Mouse (Mus musculus): ENCODE results near the gene Rbms3. TPM values are rescaled to one million over a fixed set of nuclear protein-coding genes. Genes with fewer than 3 reads are reported as not detected.

The Rbms3 gene
- total RNA-seq, 2 experiments from 2014 or later: 15.1 to 16.3 TPM

DNA sequence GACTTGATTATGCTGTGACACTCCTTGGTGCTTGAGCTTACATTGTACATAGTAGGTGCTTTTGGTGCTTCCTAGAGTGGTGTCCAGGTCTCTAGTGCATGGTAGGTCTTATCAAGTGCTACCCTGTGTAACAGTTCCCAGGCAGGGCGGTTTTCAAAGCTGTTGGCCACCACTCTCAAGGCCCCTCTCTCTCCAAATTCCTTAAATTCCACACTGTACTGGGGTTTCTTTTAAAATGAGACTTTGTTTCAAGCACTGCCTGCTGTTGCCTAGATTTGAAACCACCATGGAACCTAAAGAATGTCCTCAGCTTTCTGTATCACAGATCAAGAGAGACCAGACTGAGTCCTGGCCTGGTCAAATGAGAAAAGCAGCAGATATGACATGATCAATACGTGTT is 516.1 kb downstream of the Rbms3 start:
- TF ChIP-seq CTCF (conservative IDR thresholded peaks at IDR 0.05): no peak
- no peak for DNase-seq (ENCODE audit: low spot score in 2 of 2)
- H3K4me3 ChIP-seq: no peak overlapping the region
- no peak overlapping the region for H3K27ac ChIP-seq

DNA sequence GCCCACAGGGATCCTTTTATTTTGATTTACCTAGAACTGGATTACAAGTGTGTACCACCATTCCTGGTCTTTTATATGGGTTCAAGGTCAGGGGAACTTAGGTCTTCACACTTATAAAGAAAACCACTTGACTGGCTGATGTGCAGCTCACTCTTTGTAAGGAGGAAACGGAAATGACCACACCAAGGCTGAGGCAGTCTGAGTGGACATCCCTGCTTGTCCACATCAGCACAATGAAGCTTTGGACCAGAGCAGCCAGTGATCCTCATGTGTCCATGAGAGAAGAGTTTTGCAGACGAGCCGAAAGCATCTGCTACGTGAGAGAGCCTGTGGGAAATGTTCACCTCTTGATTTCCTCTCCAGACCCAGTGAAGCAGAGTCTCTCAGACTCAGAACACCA is 521.8 kb downstream of the Rbms3 start:
- TF ChIP-seq CTCF (conservative IDR thresholded peaks at IDR 0.05): no peak
- Histone ChIP-seq H3K4me3 (no peak overlapping the region), H3K27ac (no peak overlapping the region)
- DNase-seq (ENCODE audit: low spot score in 2 of 2): no peak

DNA sequence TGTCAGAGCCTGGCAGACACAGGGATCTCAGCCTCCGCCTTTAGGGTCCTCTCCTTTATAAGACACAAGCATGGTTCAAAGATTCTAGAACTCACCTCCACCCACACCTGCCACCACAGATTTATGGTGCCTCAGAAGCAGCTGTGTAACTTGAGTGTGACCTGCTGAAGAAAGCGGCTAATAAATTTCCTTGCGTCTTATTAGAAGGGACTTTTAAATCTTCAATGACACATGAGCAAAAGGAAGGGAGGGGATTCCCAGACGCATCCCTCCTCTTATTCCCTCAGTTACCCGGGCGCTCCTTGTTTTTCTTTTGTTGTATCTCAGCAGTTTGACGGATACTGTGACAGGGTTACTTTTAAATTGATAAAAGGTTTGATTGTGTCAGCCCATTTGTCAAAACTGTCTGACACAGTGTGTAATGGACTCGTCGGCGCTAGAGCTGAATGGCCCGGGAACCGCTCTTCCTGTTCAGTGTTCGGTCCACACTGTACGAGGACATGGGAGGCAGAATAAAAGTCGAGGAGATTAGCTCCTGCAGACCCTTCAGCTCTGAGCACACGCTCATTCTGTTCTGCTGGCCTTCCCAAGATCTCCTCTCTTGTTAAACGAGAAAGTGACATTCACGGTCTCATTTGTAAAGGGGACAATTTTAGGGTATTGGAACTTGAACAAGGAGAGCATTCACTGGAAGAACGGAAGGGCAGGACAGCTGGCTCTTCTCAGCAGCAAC is 527.3 kb downstream of the Rbms3 start:
- Histone ChIP-seq H3K27ac (no peak overlapping the region), H3K4me3 (no peak overlapping the region)
- no peak for TF ChIP-seq CTCF (conservative IDR thresholded peaks at IDR 0.05)
- DNase-seq (ENCODE audit: low spot score in 2 of 2): no peak

GRCm38 (mm10) chr9:117100181-117100580 is 529.5 kb downstream of the Rbms3 start:
- Histone ChIP-seq H3K27ac (no peak overlapping the region), H3K4me3 (no peak overlapping the region)
- no peak for DNase-seq (ENCODE audit: low spot score in 2 of 2)
- no peak for TF ChIP-seq CTCF (conservative IDR thresholded peaks at IDR 0.05)

GRCm38 (mm10) chr9:117093551-117093950 is 536.2 kb downstream of the Rbms3 start:
- H3K27ac ChIP-seq: no peak overlapping the region
- H3K4me3 ChIP-seq: no peak overlapping the region
- no peak for DNase-seq (ENCODE audit: low spot score in 2 of 2)
- no peak for TF ChIP-seq CTCF (conservative IDR thresholded peaks at IDR 0.05)

DNA sequence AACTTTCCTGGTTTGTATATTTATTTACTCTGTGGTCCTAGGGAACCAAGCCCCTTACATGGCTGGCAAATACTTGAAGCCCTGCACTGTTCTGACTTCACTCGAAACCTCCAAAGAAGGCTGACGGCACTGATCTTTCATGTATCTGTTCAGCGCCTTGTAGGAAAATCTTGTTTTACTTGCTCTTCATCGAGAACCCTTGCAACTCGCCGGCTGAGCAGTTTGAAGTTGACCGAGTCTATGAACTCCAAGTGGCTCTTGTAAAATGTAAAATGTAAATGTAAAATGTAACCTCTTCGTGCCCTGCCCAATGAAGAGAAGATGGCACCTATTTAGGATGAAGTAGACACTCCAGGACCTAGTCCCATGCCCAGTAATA is 537.5 kb downstream of the Rbms3 start:
- no peak for DNase-seq (ENCODE audit: low spot score in 2 of 2)
- no peak for TF ChIP-seq CTCF (conservative IDR thresholded peaks at IDR 0.05)
- H3K4me3 ChIP-seq: no peak overlapping the region
- no peak overlapping the region for H3K27ac ChIP-seq

GRCm38 (mm10) chr9:117091253-117092176 is 538.2 kb downstream of the Rbms3 start:
- TF ChIP-seq CTCF (conservative IDR thresholded peaks at IDR 0.05): no peak
- H3K4me3 ChIP-seq: no peak overlapping the region
- no peak for DNase-seq (ENCODE audit: low spot score in 2 of 2)

DNA sequence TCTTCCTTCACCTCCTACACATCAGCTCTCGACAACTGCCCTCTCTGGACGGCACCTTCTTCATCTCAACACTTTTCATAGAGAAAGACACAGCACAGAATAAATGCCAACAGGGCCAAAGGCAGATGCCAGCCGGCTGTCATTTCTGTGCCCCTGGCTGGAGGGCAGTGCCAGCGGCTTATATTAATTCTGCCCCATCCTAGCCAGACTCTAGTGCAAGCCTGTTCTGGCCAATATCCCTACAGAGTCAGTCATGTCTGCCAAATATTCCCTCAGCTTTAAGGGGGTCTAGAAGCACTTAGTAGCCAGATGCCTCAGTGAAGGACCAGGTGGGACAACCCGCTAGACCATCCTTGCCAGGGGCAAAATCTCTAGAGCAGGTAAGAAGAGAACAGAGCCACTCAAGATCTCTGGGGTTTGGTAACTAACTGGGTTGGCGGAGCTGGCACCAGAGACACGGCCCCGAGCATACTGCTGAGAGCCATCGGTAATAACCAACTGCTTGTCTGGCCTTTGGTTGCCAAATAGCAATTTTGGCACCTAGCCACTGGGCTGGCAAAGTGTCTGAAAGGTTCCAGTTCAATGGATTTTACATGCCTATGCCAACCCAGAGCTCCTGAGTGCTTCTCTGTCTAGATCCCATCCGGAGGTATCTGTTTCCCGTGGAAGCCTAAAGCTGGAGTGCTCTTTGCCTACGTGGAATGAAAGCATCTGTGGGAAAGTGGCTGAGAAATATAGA is 540.1 kb downstream of the Rbms3 start:
- Histone ChIP-seq H3K4me3 (no peak overlapping the region), H3K27ac (no peak overlapping the region)
- no peak for TF ChIP-seq CTCF (conservative IDR thresholded peaks at IDR 0.05)
- peak in 1 of 2 experiments; percentile 11 for DNase-seq (ENCODE audit: low spot score in 2 of 2)

More at GRCm38 (mm10) chr9:117091253-117092176, 538.2 kb downstream of the Rbms3 start:
- H3K27ac ChIP-seq: no peak overlapping the region

DNA sequence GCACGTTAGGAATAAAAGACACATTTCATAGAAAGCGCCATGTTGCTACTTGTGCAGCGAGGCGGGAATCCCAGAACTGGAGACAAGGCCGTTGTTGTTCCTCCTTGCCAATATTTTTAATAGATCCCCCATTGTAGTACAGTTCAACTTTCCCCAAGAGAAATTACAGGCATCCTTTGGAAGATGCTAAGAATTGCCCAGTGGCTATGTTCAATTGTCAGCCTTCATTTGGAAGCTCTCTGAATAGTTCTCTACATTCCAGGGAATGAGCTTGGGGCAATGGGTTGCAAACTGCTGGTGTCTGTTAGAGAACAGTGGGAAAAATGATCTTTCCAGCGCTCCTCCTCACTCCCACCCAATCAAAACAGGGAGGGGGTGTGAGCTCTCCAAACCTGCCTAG is 541.4 kb downstream of the Rbms3 start:
- DNase-seq (ENCODE audit: low spot score in 2 of 2): no peak
- Histone ChIP-seq H3K4me3 (no peak overlapping the region), H3K27ac (no peak overlapping the region)
- TF ChIP-seq CTCF (conservative IDR thresholded peaks at IDR 0.05): no peak

DNA sequence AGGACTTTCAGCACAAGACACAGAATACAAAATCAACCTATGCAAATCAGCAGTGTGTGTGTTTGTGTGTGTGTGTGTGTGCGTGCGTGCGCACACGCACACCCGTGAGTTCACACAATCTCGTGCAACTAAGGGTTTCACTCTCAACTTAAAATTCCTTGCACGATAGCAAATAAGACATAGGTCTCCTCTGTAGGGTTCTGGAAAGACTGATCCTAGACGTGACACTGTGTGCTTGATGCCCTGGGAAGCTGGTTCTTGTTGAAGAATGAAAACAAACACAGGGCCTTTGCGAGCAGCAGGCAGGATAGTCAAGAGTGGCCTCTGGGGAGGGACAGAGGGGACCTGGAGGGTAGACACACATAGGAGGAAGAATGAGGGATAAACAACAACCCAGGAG is 544.0 kb downstream of the Rbms3 start:
- Histone ChIP-seq H3K4me3 (no peak overlapping the region), H3K27ac (no peak overlapping the region)
- no peak for DNase-seq (ENCODE audit: low spot score in 2 of 2)
- no peak for TF ChIP-seq CTCF (conservative IDR thresholded peaks at IDR 0.05)

GRCm38 (mm10) chr9:117084471-117084870 is 545.2 kb downstream of the Rbms3 start:
- Histone ChIP-seq H3K4me3 (no peak overlapping the region), H3K27ac (no peak overlapping the region)
- no peak for DNase-seq (ENCODE audit: low spot score in 2 of 2)
- TF ChIP-seq CTCF (conservative IDR thresholded peaks at IDR 0.05): no peak

GRCm38 (mm10) chr9:117079471-117079870 is 550.2 kb downstream of the Rbms3 start:
- Histone ChIP-seq H3K27ac (no peak overlapping the region), H3K4me3 (no peak overlapping the region)
- no peak for TF ChIP-seq CTCF (conservative IDR thresholded peaks at IDR 0.05)

DNA sequence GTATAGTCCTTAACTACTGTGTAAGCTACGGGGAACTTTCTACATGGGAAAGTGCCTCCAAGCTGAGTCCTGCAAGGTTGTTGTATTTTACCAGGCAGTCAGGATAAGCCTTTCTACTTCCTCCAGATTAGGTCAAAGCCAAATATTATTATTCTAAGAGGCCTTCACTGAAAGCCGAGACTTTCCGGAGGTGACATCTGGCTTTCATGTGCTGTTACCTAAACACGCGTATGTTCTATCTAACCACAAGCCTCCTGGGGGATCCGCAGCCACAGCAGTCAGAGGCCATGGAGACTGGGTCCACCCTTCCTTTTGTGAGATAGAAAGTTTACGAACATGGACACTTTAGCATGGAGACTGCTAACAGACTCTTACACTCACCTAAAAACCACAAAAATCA is 552.2 kb downstream of the Rbms3 start:
- Histone ChIP-seq H3K27ac (no peak overlapping the region), H3K4me3 (no peak overlapping the region)
- no peak for TF ChIP-seq CTCF (conservative IDR thresholded peaks at IDR 0.05)
- DNase-seq (ENCODE audit: low spot score in 2 of 2): no peak

More at GRCm38 (mm10) chr9:117079471-117079870, 550.2 kb downstream of the Rbms3 start:
- no peak for DNase-seq (ENCODE audit: low spot score in 2 of 2)
